Mouse (Mus musculus): ENCODE results near the gene Fbll1.

The Fbll1 gene

DNA sequence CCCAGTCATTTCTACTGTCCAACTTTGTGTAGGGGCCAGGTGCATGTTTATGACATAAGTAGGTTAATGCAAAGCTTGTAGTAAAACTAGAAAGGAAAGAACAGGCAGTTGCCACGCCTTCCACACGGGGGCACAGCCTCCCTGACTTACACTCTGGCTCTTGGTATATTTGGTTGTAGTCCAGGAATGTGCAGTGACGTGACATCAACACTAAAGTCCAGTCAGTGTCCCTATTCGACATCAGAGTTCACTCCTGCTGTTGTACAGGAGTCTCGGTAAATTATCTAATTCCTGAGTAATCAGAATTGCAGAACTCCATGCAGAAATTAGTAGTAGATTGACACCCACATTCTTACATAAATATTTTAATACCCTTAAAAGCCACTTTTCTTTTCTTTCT is 15.6 kb downstream of the Fbll1 start:
- DNase-seq, result no peak

DNA sequence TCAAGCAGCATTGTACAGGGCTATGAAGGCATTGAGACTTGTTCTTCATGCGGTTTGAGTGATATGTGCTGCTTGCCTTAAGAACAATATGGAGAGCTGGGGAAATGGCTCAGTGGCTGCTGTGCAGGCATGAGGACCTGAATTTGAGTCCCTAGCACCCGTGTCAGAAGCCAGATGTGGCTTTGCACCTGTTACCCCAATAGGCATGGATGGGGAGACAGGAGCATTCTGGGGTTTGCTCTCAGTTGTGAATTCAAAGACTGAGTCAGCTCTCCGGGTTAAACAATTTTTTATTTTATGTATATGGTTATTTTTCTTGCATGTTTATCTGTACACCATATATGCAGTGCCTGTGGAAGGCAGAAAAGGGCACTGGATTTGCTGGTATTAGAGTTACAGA is 16.2 kb downstream of the Fbll1 start:
- DNase-seq, result no peak

DNA sequence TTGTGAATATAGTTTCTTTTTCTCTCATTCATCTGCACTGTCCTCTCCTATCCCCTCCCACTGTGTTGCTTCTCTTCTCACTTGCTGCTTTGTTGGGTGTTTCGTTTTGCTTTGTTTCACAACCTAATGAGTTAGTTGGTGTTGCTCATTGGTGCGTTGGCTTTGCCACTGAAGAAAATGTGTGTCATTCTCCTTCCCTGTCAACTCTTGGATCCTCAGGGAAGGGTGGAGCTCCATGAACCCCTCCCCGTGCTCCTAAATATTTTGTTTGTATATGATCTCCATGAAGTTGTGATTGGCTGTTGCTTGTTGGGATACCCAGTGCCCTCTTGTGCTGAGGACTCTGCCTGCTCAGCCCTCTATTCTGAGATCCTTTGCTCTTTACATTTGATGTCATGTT is 18.3 kb downstream of the Fbll1 start:
- no peak for DNase-seq

GRCm38 (mm10) chr11:35776452-35776851 is 22.2 kb downstream of the Fbll1 start:
- DNase-seq, result no peak

DNA sequence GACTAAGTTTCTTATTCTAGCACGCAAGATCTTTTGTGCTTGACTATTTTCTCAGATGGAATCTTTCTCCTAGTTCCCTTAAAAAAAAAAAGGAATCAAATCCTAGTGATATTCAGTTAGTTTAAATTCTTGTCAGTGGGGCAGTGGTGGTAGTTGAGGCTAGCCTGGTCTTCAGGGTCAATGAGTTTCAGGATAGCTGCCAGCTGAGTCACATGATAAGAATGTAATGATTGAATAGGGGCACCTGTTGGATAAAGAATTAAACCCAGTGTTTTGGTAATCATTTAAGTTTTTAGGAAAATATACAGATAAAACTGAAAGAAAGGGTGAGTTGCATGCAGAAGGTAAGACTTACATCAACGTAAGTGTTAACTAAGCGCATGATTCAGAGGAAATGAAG is 23.1 kb downstream of the Fbll1 start:
- DNase-seq, result no peak

DNA sequence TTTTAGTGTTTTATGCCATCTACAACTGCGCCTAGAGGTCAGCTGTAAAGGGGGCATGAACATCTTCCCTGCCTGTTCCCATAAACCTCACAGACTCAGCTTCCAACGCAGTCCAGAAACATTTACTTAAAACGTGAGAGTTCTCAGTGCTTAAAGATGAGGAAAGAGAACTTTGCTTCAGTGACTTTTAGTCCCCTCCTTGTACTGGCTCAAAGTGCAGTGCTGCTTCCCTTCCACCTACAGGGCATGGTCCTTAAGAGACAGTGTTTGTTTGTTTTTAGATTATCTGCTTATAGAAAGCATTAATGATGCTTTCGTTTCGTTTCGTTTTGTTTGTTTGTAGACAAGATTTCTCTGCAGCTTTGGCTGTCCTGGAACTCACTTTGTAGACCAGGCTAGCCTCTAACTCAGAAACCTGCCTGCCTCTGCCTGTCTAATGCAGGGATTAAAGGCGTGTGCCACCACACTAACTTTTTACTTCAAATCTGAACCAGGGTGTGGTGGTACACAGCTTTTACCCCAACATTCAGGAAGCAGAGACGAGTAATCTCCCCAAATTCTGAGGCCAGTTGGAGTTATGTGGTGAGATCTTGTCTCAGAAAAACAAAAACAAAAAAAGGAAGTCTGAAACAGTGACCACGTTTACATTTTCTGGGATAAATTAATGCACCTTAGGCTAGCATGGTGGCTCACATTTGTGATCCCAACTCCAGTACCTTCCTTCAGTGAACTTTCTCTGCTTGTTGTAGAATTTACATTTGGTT is 27.8 kb downstream of the Fbll1 start:
- no peak for DNase-seq

DNA sequence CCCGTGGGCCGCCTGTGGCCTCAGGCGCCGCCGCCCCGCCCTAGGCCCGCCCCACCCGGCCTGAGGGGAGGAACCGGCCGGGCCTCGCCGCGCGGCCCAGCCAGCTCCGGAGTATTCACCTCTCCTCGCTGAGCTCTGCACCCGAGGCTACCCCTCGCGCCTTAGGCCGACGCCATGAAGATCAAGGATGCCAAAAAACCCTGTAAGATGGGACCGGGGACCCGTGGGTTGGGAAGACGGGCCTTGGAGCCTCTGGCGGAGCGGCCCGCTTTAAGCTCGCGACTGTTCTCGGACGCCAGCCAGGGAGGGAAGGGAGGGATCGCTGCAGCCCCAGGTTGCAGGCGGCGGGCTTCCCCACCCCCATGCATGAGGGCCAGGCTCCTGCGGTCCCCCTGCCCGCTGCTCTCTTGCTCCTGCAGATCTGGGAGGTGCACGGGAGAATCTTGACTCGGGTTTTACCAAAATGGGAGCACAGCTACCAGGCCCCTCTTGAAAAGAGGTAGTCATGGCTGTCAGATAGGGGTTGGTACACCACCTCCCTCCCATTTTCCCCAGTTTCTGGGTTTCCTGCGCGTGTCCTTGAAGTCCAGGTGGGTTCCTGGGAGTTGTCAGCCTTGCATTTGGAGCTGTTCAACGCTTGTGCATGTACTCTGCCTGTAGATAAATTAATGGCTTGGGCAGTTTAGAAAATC is 28.8 kb downstream of the Fbll1 start:
- DNase-seq, result peak; percentile 73

DNA sequence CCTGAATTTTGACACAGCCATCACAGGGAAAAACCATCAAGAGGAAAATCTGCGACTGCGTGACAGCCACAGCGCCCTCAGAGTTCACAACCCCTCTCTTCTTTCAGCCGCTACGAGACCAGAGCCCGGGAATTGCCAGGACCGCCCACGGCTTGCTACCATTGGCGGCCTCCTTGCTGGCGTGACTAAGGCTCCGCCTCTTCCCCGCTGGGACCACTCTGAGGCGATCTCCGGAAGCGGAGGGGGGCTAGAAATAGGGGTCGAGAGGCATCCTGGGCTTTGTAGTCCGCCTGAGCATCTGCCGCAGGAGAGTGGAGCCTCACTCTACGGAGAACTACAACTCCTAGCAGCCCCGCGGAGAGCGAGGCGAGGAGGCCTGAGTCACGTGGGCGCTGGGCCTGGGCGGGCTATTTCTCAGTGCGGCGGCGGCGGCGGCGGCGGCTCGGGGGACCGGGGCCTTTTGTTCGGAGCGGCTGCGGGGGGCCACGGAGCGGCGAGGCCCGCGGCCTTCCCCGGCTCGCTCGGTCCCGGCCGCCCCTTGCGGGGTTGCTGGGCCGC is 29.4 kb downstream of the Fbll1 start, which contains the start of gene Pank3:
Gene Pank3 (plus strand): TSS at position 297 of the 558 bp plus-strand sequence.
- DNase-seq, result peak; percentile 98

DNA sequence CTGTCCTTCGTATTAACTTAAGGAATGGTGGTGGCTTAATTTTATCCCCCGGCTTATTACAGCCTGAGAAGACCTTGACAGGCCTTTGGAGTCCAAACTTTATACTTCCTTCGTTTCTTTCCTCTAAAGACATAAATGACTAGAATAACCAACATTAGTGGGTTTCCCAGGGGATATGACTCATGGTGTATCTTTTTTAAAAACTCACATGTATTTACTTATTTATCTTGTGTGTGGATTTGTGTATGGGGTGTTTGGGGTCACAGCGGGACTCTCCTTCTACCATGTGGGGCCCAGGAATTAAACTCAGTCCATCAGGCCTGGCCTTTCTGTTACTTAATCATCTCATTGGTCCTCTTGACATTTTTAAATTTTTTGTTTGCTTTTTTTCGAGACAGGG is 31.8 kb downstream of the Fbll1 start:
- DNase-seq, result no peak

DNA sequence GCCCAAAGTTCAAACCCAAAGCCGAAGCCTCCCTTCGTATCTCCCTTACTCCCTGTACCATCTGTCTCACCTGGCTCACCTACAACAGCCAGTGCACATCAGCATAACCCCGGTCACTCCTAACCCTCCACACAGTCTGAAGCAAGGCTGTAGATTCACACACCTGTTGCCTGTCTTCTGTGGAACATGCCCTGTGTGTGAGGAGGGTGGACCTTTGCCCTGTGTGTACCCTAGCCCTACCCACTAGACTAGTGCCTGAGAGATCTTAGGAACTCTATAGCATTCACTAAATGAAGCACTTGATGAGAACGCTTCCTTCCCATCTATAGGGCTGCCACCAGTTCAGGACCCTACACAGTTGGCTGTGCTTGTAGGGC is 38.1 kb downstream of the Fbll1 start:
- DNase-seq, result no peak

GRCm38 (mm10) chr11:35760001-35760626 is 38.6 kb downstream of the Fbll1 start:
- no peak for DNase-seq

DNA sequence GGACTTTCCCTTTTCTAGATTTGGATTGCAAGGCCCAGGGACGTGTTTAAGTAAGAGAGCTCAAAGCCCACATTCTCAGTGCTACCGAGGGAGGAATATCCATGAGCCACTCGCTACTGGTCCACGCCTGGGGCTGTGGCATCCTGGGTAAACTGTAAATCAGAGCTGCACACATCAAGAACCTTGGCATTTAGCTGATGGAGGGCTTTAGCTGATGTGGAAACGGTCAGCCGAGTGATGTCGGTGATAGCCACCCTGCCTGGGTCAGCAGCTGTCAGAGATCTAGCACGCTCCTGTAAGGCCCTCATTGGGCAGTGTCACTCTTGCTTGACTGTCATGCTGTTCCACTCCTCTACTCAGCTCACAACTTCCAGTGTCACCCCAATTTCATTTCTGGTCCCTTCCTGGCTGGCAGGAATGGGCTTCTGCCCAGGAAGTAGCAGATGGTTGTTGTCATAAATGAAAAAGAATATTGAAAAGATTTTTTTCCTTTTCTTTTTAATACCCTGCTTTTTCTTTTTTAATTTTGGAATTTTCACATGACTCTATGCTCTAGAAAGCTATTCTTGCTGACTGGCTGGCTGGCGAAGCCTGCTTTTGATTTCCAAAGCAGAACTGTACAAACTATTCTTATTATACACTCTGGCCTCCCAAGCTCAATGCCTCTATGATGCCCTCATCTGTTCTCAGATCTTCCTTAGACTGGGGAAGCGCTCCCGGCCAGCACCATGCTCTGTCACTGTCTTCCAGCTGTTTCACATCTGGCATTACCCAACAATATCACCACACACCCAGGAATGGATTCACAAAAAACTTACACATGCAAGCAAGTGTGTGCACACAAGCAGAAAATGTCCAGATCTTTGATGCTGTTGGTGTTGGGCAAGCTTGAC is 42.0 kb downstream of the Fbll1 start:
- no peak for DNase-seq

DNA sequence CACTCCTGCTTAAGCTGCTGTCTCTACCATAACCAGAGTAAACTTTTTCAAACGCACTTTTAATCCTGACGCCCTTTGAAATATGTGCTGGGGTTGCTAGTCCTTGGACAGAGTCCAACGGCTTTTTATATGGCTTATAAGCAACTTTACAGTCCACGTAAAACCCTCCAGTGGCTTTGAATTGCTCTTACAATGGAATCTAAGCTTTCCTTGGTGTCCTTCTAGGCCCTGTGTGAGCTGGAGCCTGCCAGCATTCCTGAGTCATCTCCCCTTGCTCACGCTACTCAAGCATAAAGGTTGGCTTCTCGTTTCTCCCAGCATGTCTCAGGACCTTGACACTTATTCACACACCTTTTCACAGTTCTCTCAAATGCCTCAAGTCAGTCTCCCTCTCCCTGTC is 43.1 kb downstream of the Fbll1 start:
- no peak for DNase-seq

DNA sequence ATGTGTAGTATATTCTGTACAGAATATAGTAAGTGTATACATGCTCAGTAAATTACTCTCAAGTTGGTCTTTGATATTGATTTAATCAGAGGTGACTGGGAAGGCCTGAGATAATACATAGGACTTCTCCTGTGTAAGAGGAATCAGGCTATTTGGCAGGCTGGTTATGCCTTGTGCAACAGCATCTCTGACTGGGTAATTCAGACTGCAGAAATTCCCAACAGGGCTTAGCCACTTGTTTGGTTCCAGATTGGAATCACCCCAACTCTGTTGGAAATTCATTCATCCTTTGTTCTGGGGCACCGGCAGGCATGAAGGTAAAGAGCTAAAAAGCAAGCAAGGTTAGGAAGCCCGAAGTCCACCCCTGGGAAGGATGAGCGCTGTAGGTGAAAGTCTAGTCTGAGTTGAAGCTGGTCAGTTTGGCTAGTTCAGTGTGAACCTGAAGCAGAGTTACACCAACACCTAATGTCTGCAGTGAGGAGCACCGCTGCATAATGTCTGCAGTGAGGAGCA is 43.7 kb downstream of the Fbll1 start:
- no peak for DNase-seq

- no peak for DNase-seq
Measured at GRCm38 (mm10) chr11:35750578-35750977, 48.1 kb downstream of the Fbll1 start.
